Mouse (Mus musculus): ENCODE measurements at regions not wholly inside any gene's neighbourhood (a gene's known extent, or its start where the extent isn't known, plus 50 kb on each side); places are given as distances from the start of the nearest gene placed in this dataset.
A peak's percentile ranks its signal among the peaks of the same experiment; 100 is the strongest.

GRCm38 (mm10) chr8:49281254-49281653 is 437.5 kb upstream of the Tenm3 start:
- TF ChIP-seq CTCF (IDR thresholded peaks at IDR 0.05; ENCODE audit: low read depth) = no peak
- no peak overlapping the region for H3K9ac ChIP-seq (ENCODE audit: low read depth, low read length)
- ATAC-seq = no peak
- H3K9me3 ChIP-seq (ENCODE audit: control insufficient read depth) = no peaks in the 10 kb centered on the region
- no peak overlapping the region for H3K27ac ChIP-seq (ENCODE audit: low read depth, low read length)
- no peak overlapping the region for H3K4me3 ChIP-seq (ENCODE audit: low read depth, low read length)
- H3K27me3 ChIP-seq (replicated peaks; ENCODE audit: control insufficient read depth, insufficient read depth, low read length) = no peaks in the 10 kb centered on the region
- no peaks in the 10 kb centered on the region for H3K4me1 ChIP-seq (replicated peaks; ENCODE audit: control insufficient read depth, insufficient read depth, low read length)
- H3K36me3 ChIP-seq (ENCODE audit: control insufficient read depth, insufficient read depth) = no peaks in the 10 kb centered on the region
- WGBS = 84% methylated on average over 5 of the region's 5 CpGs
- H3K4me2 ChIP-seq (replicated peaks; ENCODE audit: low read depth) = no peak overlapping the region

- no peaks in the 10 kb centered on the region for H3K27me3 ChIP-seq (replicated peaks; ENCODE audit: control insufficient read depth, insufficient read depth, low read length)
- no peak overlapping the region for H3K9ac ChIP-seq (ENCODE audit: low read depth, low read length)
- H3K27ac ChIP-seq (ENCODE audit: low read depth, low read length) = no peak overlapping the region
- no peak for ATAC-seq
- 91% methylated on average over 4 of the region's 4 CpGs for WGBS
- H3K4me1 ChIP-seq (replicated peaks; ENCODE audit: control insufficient read depth, insufficient read depth, low read length) = no peaks in the 10 kb centered on the region
- H3K4me3 ChIP-seq (ENCODE audit: low read depth, low read length) = no peak overlapping the region
- no peak overlapping the region for H3K4me2 ChIP-seq (replicated peaks; ENCODE audit: low read depth)
- H3K36me3 ChIP-seq (ENCODE audit: control insufficient read depth, insufficient read depth) = no peaks in the 10 kb centered on the region
- TF ChIP-seq CTCF (IDR thresholded peaks at IDR 0.05; ENCODE audit: low read depth) = no peak
- no peaks in the 10 kb centered on the region for H3K9me3 ChIP-seq (ENCODE audit: control insufficient read depth)
Observed at GRCm38 (mm10) chr8:49274031-49274430, 430.3 kb upstream of the Tenm3 start.

- Histone ChIP-seq H3K4me2 (replicated peaks; ENCODE audit: low read depth) (no peak overlapping the region), H3K36me3 (ENCODE audit: control insufficient read depth, insufficient read depth) (no peaks in the 10 kb centered on the region), H3K9me3 (ENCODE audit: control insufficient read depth) (no peaks in the 10 kb centered on the region), H3K9ac (ENCODE audit: low read depth, low read length) (no peak overlapping the region), H3K4me1 (replicated peaks; ENCODE audit: control insufficient read depth, insufficient read depth, low read length) (no peaks in the 10 kb centered on the region), H3K27me3 (replicated peaks; ENCODE audit: control insufficient read depth, insufficient read depth, low read length) (no peaks in the 10 kb centered on the region), H3K27ac (ENCODE audit: low read depth, low read length) (no peak overlapping the region), H3K4me3 (ENCODE audit: low read depth, low read length) (no peak overlapping the region)
- peak; percentile 74 for ATAC-seq
- no peak for TF ChIP-seq CTCF (IDR thresholded peaks at IDR 0.05; ENCODE audit: low read depth)
- 89% methylated on average over 1 of the region's 1 CpGs for WGBS
Observed at GRCm38 (mm10) chr8:49273109-49273508, 429.4 kb upstream of the Tenm3 start.

GRCm38 (mm10) chr8:49263416-49263815 is 419.7 kb upstream of the Tenm3 start:
- no peak for ATAC-seq
- 88% methylated on average over 6 of the region's 6 CpGs for WGBS
- Histone ChIP-seq H3K4me2 (replicated peaks; ENCODE audit: low read depth) (no peak overlapping the region), H3K4me1 (replicated peaks; ENCODE audit: control insufficient read depth, insufficient read depth, low read length) (no peaks in the 10 kb centered on the region), H3K27ac (ENCODE audit: low read depth, low read length) (no peak overlapping the region), H3K27me3 (replicated peaks; ENCODE audit: control insufficient read depth, insufficient read depth, low read length) (no peaks in the 10 kb centered on the region), H3K4me3 (ENCODE audit: low read depth, low read length) (no peak overlapping the region), H3K9me3 (ENCODE audit: control insufficient read depth) (no peaks in the 10 kb centered on the region), H3K36me3 (ENCODE audit: control insufficient read depth, insufficient read depth) (no peaks in the 10 kb centered on the region), H3K9ac (ENCODE audit: low read depth, low read length) (no peak overlapping the region)
- TF ChIP-seq CTCF (IDR thresholded peaks at IDR 0.05; ENCODE audit: low read depth) = no peak

- H3K9ac ChIP-seq (ENCODE audit: low read depth, low read length) = no peak overlapping the region
- TF ChIP-seq CTCF (IDR thresholded peaks at IDR 0.05; ENCODE audit: low read depth) = no peak
- no peak overlapping the region for H3K4me3 ChIP-seq (ENCODE audit: low read depth, low read length)
- H3K27me3 ChIP-seq (replicated peaks; ENCODE audit: control insufficient read depth, insufficient read depth, low read length) = no peaks in the 10 kb centered on the region
- no peaks in the 10 kb centered on the region for H3K4me1 ChIP-seq (replicated peaks; ENCODE audit: control insufficient read depth, insufficient read depth, low read length)
- no peak overlapping the region for H3K27ac ChIP-seq (ENCODE audit: low read depth, low read length)
- H3K36me3 ChIP-seq (ENCODE audit: control insufficient read depth, insufficient read depth) = no peaks in the 10 kb centered on the region
- H3K9me3 ChIP-seq (ENCODE audit: control insufficient read depth) = no peaks in the 10 kb centered on the region
- H3K4me2 ChIP-seq (replicated peaks; ENCODE audit: low read depth) = no peak overlapping the region
- WGBS = 78% methylated on average over 3 of the region's 3 CpGs
- ATAC-seq = no peak
Observed at GRCm38 (mm10) chr8:49262797-49263196, 419.0 kb upstream of the Tenm3 start.

GRCm38 (mm10) chr8:49255954-49256353 is 412.2 kb upstream of the Tenm3 start:
- TF ChIP-seq CTCF (IDR thresholded peaks at IDR 0.05; ENCODE audit: low read depth) = no peak
- H3K9ac ChIP-seq (ENCODE audit: low read depth, low read length) = no peak overlapping the region
- H3K9me3 ChIP-seq (ENCODE audit: control insufficient read depth) = no peaks in the 10 kb centered on the region
- ATAC-seq = no peak
- H3K4me1 ChIP-seq (replicated peaks; ENCODE audit: control insufficient read depth, insufficient read depth, low read length) = no peaks in the 10 kb centered on the region
- no peaks in the 10 kb centered on the region for H3K36me3 ChIP-seq (ENCODE audit: control insufficient read depth, insufficient read depth)
- no peak overlapping the region for H3K27ac ChIP-seq (ENCODE audit: low read depth, low read length)
- H3K27me3 ChIP-seq (replicated peaks; ENCODE audit: control insufficient read depth, insufficient read depth, low read length) = no peaks in the 10 kb centered on the region
- WGBS = 84% methylated on average over 2 of the region's 2 CpGs
- no peak overlapping the region for H3K4me3 ChIP-seq (ENCODE audit: low read depth, low read length)
- no peak overlapping the region for H3K4me2 ChIP-seq (replicated peaks; ENCODE audit: low read depth)

- H3K9ac ChIP-seq (ENCODE audit: low read depth, low read length) = no peak overlapping the region
- TF ChIP-seq CTCF (IDR thresholded peaks at IDR 0.05; ENCODE audit: low read depth) = no peak
- no peaks in the 10 kb centered on the region for H3K27me3 ChIP-seq (replicated peaks; ENCODE audit: control insufficient read depth, insufficient read depth, low read length)
- no peak overlapping the region for H3K27ac ChIP-seq (ENCODE audit: low read depth, low read length)
- H3K36me3 ChIP-seq (ENCODE audit: control insufficient read depth, insufficient read depth) = no peaks in the 10 kb centered on the region
- no peaks in the 10 kb centered on the region for H3K4me1 ChIP-seq (replicated peaks; ENCODE audit: control insufficient read depth, insufficient read depth, low read length)
- ATAC-seq = no peak
- H3K9me3 ChIP-seq (ENCODE audit: control insufficient read depth) = no peaks in the 10 kb centered on the region
- no peak overlapping the region for H3K4me3 ChIP-seq (ENCODE audit: low read depth, low read length)
- no peak overlapping the region for H3K4me2 ChIP-seq (replicated peaks; ENCODE audit: low read depth)
- 77% methylated on average over 3 of the region's 3 CpGs for WGBS
Observed at GRCm38 (mm10) chr8:49254311-49254828, 410.6 kb upstream of the Tenm3 start.
